Mouse (Mus musculus) 416B (cell line): ENCODE measurements around the gene Olfr330.
"Not testable (repeated sequence)": the region's sequence is repeated elsewhere in the genome, so short reads cannot be mapped to it uniquely, and the experiment has no call there.

Experiments
- DNase-seq: peaks from one replicate; pipeline ENCODE4 v3.0.0; 2011; ENCODE audit warnings: low read depth

Gene Olfr330

GRCm38 (mm10) chr11:58534736-58535135 is at the start of gene Olfr330:
Olfr330 (minus strand) TSS chr11:58534836.
- not testable (repeated sequence) for DNase-seq

GRCm38 (mm10) chr11:58578636-58579035 is 44.0 kb upstream of the Olfr330 start:
- no peak for DNase-seq

DNA sequence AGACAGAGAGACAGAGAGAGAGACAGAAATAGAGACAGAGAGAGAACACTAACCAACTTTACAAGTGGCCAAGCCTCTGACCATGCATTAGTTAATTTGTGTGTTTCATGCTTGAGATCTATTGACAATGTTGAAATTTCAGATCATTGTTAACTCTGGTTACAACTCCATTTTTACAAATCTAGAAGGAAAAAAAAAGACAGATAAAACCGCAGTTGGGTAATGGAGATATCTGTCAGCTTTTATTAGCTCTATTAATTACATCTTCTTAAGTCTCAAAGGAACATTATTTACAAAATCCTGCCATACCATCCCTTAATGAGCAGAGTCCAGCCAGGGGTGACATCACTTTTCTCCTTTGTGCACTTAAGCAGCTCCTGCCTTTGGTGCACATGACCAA is 42.8 kb upstream of the Olfr330 start, which contains the start of gene Olfr325:
Gene Olfr325 (plus strand): TSS at position 301 of the 400 bp plus-strand sequence.
- DNase-seq = no peak

- no peak for DNase-seq
These were observed 35.8 kb upstream of the Olfr330 start, which contains the start of gene Olfr224 for GRCm38 (mm10) chr11:58570405-58570804. Olfr224 (minus strand) TSS chr11:58570553.

DNA sequence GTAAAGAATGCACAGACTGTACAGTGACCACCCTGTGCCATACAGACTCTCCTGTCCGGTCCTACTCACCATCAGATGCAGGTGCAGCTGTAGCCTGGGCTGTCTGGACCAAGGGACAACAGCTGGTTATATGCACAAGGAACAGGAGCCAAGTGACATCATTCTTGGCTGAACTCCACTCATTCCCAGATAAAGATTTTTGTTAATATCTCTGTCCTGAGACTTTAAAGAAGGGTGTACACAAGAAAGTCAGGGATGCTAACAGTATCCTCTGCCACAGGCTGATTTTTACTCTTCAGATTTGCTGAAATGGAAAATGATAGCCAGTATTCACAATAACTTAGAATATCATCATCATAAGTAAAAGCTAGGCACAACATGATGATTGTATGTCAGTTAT is 20.9 kb upstream of the Olfr330 start, which contains the start of gene Olfr328:
Gene Olfr328 (minus strand): TSS at position 101 of the 400 bp plus-strand sequence.
- DNase-seq = no peak

DNA sequence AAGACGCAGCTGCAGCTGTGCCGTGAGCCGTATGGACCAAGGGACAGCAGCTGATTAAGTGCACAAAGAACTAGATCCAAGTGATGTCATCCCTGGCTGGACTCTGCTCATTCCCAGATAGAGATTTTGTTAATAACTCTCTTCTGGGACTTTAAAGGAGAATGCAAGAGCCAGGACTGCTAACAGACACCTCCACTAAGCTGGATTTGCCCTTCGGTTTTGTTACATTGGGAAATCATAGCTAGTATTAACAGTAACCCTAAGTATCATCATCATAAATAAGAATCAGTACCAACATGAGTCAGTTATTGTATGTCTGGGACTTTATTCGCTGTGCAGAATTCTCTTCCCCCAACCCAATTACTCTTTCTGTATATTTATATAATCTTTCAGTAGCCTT is 11.7 kb upstream of the Olfr330 start, which contains the start of gene Olfr329-ps:
Gene Olfr329-ps (minus strand): TSS at position 101 of the 400 bp plus-strand sequence.
- DNase-seq = no peak

DNA sequence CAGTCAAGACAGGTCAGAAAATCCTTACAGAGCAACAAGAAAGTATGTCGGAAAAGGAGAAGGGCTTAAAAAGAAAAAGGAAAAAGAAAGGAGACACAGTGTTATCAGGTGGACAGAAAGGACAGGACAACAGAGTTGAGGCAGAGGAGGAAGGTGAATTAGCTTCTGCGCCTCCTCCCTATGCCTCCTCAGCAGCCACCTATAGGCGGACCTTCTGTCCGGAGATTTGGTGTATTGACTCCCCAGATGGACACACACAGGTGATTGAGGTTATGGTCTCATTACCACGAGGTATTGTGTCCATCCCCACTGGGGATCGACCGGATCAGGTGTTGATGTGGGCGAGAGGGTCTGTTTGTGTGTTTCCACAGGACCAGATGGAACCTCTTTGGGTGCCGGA is 14.9 kb downstream of the Olfr330 start:
- DNase-seq = not testable (repeated sequence)

DNA sequence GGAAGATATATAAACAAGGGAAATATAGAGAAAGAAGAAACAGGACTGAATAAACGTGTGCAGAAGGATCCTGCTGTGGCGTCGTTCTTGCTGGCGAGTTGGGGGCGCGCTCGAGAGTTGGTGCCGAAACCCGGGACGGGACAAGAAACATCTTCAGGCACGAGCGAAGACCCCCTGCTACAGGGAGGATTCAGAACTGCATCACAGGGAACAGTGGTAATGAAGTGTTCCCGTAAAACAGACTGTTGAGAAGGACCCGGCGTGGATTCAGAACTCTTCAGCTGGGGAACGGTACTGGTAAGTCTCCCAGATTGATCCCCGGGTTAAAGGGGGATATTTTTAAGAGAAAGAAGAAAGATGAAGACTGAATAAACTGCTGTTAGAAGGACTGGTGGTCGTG is 15.7 kb downstream of the Olfr330 start:
- not testable (repeated sequence) for DNase-seq

DNA sequence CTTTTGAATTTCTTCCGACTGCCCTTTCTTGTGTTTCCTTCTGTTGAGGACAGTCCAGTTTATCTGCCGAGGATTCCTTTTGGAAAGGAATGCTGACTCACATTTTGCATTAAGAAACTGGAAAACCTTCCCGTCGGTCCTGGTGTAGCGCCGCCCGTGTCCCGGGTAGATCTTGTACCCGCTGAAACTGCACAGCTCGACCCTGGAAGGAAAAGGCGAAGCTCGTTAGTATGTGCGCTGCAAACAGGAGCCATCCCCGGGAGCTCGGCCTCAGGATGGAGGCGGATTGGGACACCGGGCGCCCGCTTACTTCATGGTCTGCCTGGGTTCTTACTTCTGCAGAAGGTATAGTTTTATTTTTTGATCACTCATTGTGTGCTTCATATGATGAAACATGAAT is 25.6 kb downstream of the Olfr330 start:
- not testable (repeated sequence) for DNase-seq

- not testable (repeated sequence) for DNase-seq
These were observed 32.2 kb downstream of the Olfr330 start, which contains the start of gene Olfr331 for GRCm38 (mm10) chr11:58502472-58502871. Olfr331 (minus strand) TSS chr11:58502572.

DNA sequence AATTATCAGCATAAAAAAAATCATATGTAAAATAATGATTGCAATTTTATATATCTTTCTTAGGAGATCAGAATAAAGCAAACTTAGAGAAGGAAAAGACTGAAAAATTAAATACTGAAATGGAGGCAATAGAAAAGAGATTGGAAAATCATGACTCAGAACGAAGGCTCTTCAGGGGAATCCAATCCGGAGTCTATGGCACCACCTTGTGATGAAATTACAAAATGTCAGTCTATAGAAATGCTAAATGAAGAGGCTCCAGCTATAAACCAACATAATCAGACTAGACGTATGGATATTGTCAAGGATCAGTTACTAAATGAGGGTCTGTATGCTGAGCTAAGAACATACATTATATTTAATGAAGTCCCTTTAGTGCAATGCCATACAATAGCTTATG is 35.3 kb downstream of the Olfr330 start:
- DNase-seq = peak; percentile 24

DNA sequence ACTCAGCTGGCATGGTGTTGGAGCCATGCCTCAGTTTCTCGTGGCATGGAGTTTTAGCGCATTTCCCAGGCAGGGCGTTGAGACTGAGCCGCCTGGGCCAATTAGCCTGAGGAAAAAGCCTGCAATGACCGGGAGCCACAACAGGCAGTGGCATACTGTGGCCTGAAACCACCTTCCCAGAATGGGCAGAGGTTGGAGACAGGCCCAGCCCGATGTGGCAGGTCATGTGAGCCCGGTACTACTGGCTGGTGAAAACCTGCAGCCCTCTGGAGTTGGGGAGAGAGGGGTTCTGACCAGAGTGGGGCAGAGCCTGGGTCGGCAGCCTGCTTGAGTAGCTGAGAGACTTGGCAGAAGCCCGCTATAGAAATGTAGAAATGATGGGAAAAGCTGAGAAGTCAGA is 35.9 kb downstream of the Olfr330 start:
- no peak for DNase-seq

DNA sequence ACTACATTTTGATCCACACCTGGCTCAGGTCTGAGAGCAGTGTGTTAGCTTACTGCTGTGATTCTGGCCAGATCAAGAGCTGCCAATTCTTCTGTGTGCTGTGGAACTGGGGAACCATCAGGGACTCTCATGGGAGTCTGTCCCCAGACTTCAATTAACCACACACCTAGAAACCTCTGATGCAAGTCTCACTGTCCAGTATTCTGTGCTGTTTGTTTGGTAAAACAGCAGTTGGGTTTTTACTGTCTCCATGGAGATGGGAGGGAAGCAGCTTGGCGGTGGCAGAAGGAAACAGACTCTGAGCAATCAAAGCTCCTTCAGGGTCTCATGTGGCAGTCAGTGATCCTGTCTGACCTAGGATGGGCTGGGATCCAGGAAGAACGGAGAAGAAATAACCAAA is 42.2 kb downstream of the Olfr330 start, which contains the start of gene Olfr332:
Gene Olfr332 (minus strand): TSS at position 101 of the 400 bp plus-strand sequence.
- no peak for DNase-seq
